Mouse (Mus musculus): ENCODE measurements around the gene Polrmt.

- TF ChIP-seq NRF1 (IDR thresholded peaks at IDR 0.05; ENCODE audit: low read depth, low read length), result no peak
- no peak for TF ChIP-seq USF2 (conservative IDR thresholded peaks at IDR 0.05; ENCODE audit: low read depth, low read length)
- no peak for TF ChIP-seq ETS1 (conservative IDR thresholded peaks at IDR 0.05; ENCODE audit: low read depth, low read length)
- TF ChIP-seq MAX (IDR thresholded peaks at IDR 0.05; ENCODE audit: low read length), result no peak
- TF ChIP-seq SMC3 (IDR thresholded peaks at IDR 0.05; ENCODE audit: low read depth, low read length), result no peak
- TF ChIP-seq ZKSCAN1 (IDR thresholded peaks at IDR 0.05; ENCODE audit: borderline replicate concordance, low read depth, low read length), result no peak
- TF ChIP-seq MAFK (IDR thresholded peaks at IDR 0.05; ENCODE audit: insufficient replicate concordance, low read length), result no peak
- TF ChIP-seq ZMIZ1 (IDR thresholded peaks at IDR 0.05; ENCODE audit: low read depth, low read length), result no peak
- no peak for TF ChIP-seq GABPA (IDR thresholded peaks at IDR 0.05; ENCODE audit: insufficient replicate concordance, low read depth, low read length)
- TF ChIP-seq POLR2A (IDR thresholded peaks at IDR 0.05; ENCODE audit: low read depth, low read length), result no peak
- TF ChIP-seq ZC3H11A (IDR thresholded peaks at IDR 0.05; ENCODE audit: low read depth, low read length), result no peak
Measured at GRCm38 (mm10) chr10:79774486-79775279, 28.3 kb upstream of the Polrmt start.
